Mouse (Mus musculus) embryonic facial prominence, embryonic 15.5 days (tissue): ENCODE results near the gene Chst3. TPM values are rescaled to one million over a fixed set of nuclear protein-coding genes. Genes with fewer than 3 reads are reported as not detected.
"Not testable (repeated sequence)": the region's sequence is repeated elsewhere in the genome, so short reads cannot be mapped to it uniquely, and the experiment has no call there.

Experiments used
- ATAC-seq: fragments of 200-750 bp; cut with Nextera tagmentation; 2 replicates; pipeline ENCODE4 v1.8.0; 2017; ENCODE audit warnings: low read depth, moderate TSS enrichment; ENCODE audit not compliant: insufficient number of reproducible peaks, low FRiP score, low TSS enrichment
- H3K27ac ChIP-seq: fragments of 300-500 bp; sonication (generic); replicated peaks from 2 replicates; pipeline ENCODE4 v1.5.1; 2015; ENCODE audit warnings: mild to moderate bottlenecking, inconsistent platforms
- H3K27me3 ChIP-seq: fragments of 300-500 bp; sonication (generic); 2 replicates; pipeline ENCODE4 v1.6.1; 2015; ENCODE audit warnings: inconsistent platforms
- H3K36me3 ChIP-seq: fragments of 300-500 bp; sonication (generic); 2 replicates; pipeline ENCODE4 v1.6.1; 2015; ENCODE audit warnings: mild to moderate bottlenecking, inconsistent platforms
- H3K4me1 ChIP-seq: fragments of 300-500 bp; sonication (generic); 2 replicates; pipeline ENCODE4 v1.6.1; 2015; ENCODE audit warnings: inconsistent platforms
- H3K4me2 ChIP-seq: fragments of 300-500 bp; sonication (generic); replicated peaks from 2 replicates; pipeline ENCODE4 v1.6.1; 2015; ENCODE audit warnings: mild to moderate bottlenecking, inconsistent platforms
- H3K4me3 ChIP-seq: fragments of 300-500 bp; sonication (generic); replicated peaks from 2 replicates; pipeline ENCODE4 v1.5.1; 2015; ENCODE audit warnings: mild to moderate bottlenecking, inconsistent platforms
- H3K9ac ChIP-seq: fragments of 300-500 bp; sonication (generic); 2 replicates; pipeline ENCODE4 v1.6.1; 2015; ENCODE audit warnings: inconsistent platforms
- H3K9me3 ChIP-seq: fragments of 300-500 bp; sonication (generic); replicated peaks from 2 replicates; pipeline ENCODE4 v1.6.1; 2016; ENCODE audit warnings: inconsistent platforms
- WGBS: fragments of 180-500 bp; shearing (Covaris S2); methylation state at CpG from one replicate; pipeline ENCODE4 v1.1.7; 2015; 5-methylcytosine and 5-hydroxymethylcytosine counted together
- polyA plus RNA-seq: library from polyadenylated mRNA; unstranded; fragments of >200 nt; fragmentation: Nextera tagmentation; extraction: Ambion mirVana; gene quantifications from 2 replicates; pipeline ENCODE4 v1.2.1, GENCODE M21; 2015

Gene Chst3
- polyA plus RNA-seq, 1 experiment from 2014 or later, result 2.8 TPM

GRCm38 (mm10) chr10:60230321-60231088 lies 11.4 kb upstream of the Chst3 start:
- no peaks in the 10 kb centered on the region for H3K9me3 ChIP-seq
- peak overlapping the region; percentile 45; the same call in 1 of the 2 replicates for H3K27ac ChIP-seq

GRCm38 (mm10) chr10:60229113-60229512 lies 10.1 kb upstream of the Chst3 start:
- H3K4me2 ChIP-seq, result no peak overlapping the region
- H3K36me3 ChIP-seq, result no peaks in the 10 kb centered on the region
- no peak overlapping the region for H3K4me3 ChIP-seq
- ATAC-seq, result no peak
- no peak overlapping the region for H3K9ac ChIP-seq
- WGBS, result 80% methylated on average over 6 of the region's 6 CpGs
- H3K4me1 ChIP-seq, result peaks cover 7% of the 10 kb centered on the region; the same call in 1 of the 2 replicates
- H3K9me3 ChIP-seq, result no peaks in the 10 kb centered on the region
- no peaks in the 10 kb centered on the region for H3K27me3 ChIP-seq
- H3K27ac ChIP-seq, result no peak overlapping the region

More at GRCm38 (mm10) chr10:60230321-60231088, 11.4 kb upstream of the Chst3 start:
- no peak; the same call in 1 of the 2 replicates for ATAC-seq
- Histone ChIP-seq H3K36me3 (no peaks in the 10 kb centered on the region), H3K27me3 (no peaks in the 10 kb centered on the region), H3K4me1 (peaks cover 7% of the 10 kb centered on the region; the same call in 1 of the 2 replicates), H3K9ac (no peak overlapping the region; the same call in 1 of the 2 replicates), H3K4me3 (no peak overlapping the region), H3K4me2 (no peak overlapping the region)
- WGBS, result 60% methylated on average over 6 of the region's 6 CpGs

GRCm38 (mm10) chr10:60227666-60228065 lies 8.6 kb upstream of the Chst3 start:
- Histone ChIP-seq H3K4me3 (no peak overlapping the region), H3K36me3 (no peaks in the 10 kb centered on the region), H3K4me2 (no peak overlapping the region), H3K27ac (no peak overlapping the region), H3K4me1 (peaks cover 7% of the 10 kb centered on the region; the same call in 1 of the 2 replicates), H3K9ac (no peak overlapping the region), H3K9me3 (no peaks in the 10 kb centered on the region), H3K27me3 (no peaks in the 10 kb centered on the region)
- 50% methylated on average over 4 of the region's 4 CpGs for WGBS
- no peak for ATAC-seq

GRCm38 (mm10) chr10:60224601-60225000 lies 5.5 kb upstream of the Chst3 start:
- Histone ChIP-seq H3K4me2 (no peak overlapping the region), H3K36me3 (no peaks in the 10 kb centered on the region), H3K4me1 (peaks cover 8% of the 10 kb centered on the region; the same call in 1 of the 2 replicates), H3K4me3 (no peak overlapping the region), H3K27ac (no peak overlapping the region), H3K9ac (no peak overlapping the region), H3K27me3 (no peaks in the 10 kb centered on the region), H3K9me3 (no peaks in the 10 kb centered on the region)
- WGBS, result 58% methylated on average over 2 of the region's 2 CpGs
- no peak for ATAC-seq

GRCm38 (mm10) chr10:60221571-60222259 lies 2.7 kb upstream of the Chst3 start:
- H3K9me3 ChIP-seq, H3K4me3 ChIP-seq, H3K27ac ChIP-seq, H3K27me3 ChIP-seq, ATAC-seq, H3K9ac ChIP-seq, H3K4me2 ChIP-seq, H3K36me3 ChIP-seq: not testable (repeated sequence)
- WGBS, result 90% methylated on average over 5 of the region's 5 CpGs
- H3K4me1 ChIP-seq, result peaks cover 29% of the 10 kb centered on the region

- Histone ChIP-seq H3K27me3 (no peaks in the 10 kb centered on the region), H3K36me3 (no peaks in the 10 kb centered on the region), H3K4me3 (no peak overlapping the region), H3K9ac (no peak overlapping the region), H3K4me1 (peaks cover 39% of the 10 kb centered on the region), H3K27ac (no peak overlapping the region), H3K9me3 (no peaks in the 10 kb centered on the region), H3K4me2 (peak overlapping the region; percentile 80; the same call in 1 of the 2 replicates)
- ATAC-seq, result no peak
- 78% methylated on average over 4 of the region's 4 CpGs for WGBS
Observed at GRCm38 (mm10) chr10:60220607-60221006, 1.5 kb upstream of the Chst3 start.

GRCm38 (mm10) chr10:60220042-60220523 lies 1.0 kb upstream of the Chst3 start:
- ATAC-seq, result no peak
- Histone ChIP-seq H3K9ac (no peak overlapping the region), H3K4me3 (no peak overlapping the region; the same call in 1 of the 2 replicates), H3K4me1 (peaks cover 45% of the 10 kb centered on the region), H3K9me3 (no peaks in the 10 kb centered on the region), H3K27ac (no peak overlapping the region), H3K4me2 (peak overlapping the region; percentile 80), H3K27me3 (no peaks in the 10 kb centered on the region), H3K36me3 (no peaks in the 10 kb centered on the region)
- 72% methylated on average over 5 of the region's 5 CpGs for WGBS

GRCm38 (mm10) chr10:60218033-60218590 lies 948 bp downstream of the Chst3 start:
- Histone ChIP-seq H3K9ac (peak overlapping the region; percentile 63), H3K27ac (peak overlapping the region; percentile 87), H3K4me3 (peak overlapping the region; percentile 68), H3K4me1 (peaks cover 56% of the 10 kb centered on the region), H3K36me3 (no peaks in the 10 kb centered on the region), H3K27me3 (no peaks in the 10 kb centered on the region), H3K4me2 (peak overlapping the region; percentile 80), H3K9me3 (no peaks in the 10 kb centered on the region)
- no peak for ATAC-seq
- 8% methylated on average over 18 of the region's 18 CpGs for WGBS

- Histone ChIP-seq H3K4me1 (peaks cover 72% of the 10 kb centered on the region), H3K4me3 (no peak overlapping the region), H3K27ac (no peak overlapping the region), H3K36me3 (no peaks in the 10 kb centered on the region), H3K9me3 (no peaks in the 10 kb centered on the region), H3K27me3 (no peaks in the 10 kb centered on the region), H3K4me2 (no peak overlapping the region), H3K9ac (no peak overlapping the region)
- no peak for ATAC-seq
- WGBS, result 86% methylated on average over 11 of the region's 11 CpGs
Observed at GRCm38 (mm10) chr10:60216331-60217095, 2.5 kb downstream of the Chst3 start.

GRCm38 (mm10) chr10:60215077-60215960 lies 3.7 kb downstream of the Chst3 start:
- no peak overlapping the region for H3K9ac ChIP-seq
- peaks cover 71% of the 10 kb centered on the region for H3K4me1 ChIP-seq
- ATAC-seq, result no peak
- no peaks in the 10 kb centered on the region for H3K9me3 ChIP-seq
- no peak overlapping the region for H3K4me2 ChIP-seq
- H3K36me3 ChIP-seq, result no peaks in the 10 kb centered on the region
- no peak overlapping the region for H3K4me3 ChIP-seq
- no peaks in the 10 kb centered on the region for H3K27me3 ChIP-seq
- H3K27ac ChIP-seq, result no peak overlapping the region
- WGBS, result 66% methylated on average over 14 of the region's 14 CpGs
